Mouse (Mus musculus) thymus, postnatal 25 days (tissue): ENCODE data around the gene Cc2d2a.

Experiments
- DNase-seq: peaks from one replicate; pipeline ENCODE4 v3.0.0; 2022

Cc2d2a gene

GRCm38 (mm10) chr5:43661997-43662961 is at the start of gene Cc2d2a:
TSS of gene Cc2d2a (plus strand) at chr5:43662346.
- no peak for DNase-seq

- DNase-seq, result no peak
Observed at GRCm38 (mm10) chr5:43621575-43622299, 40.4 kb upstream of the Cc2d2a start.

- no peak for DNase-seq
Observed at GRCm38 (mm10) chr5:43625407-43625806, 36.7 kb upstream of the Cc2d2a start.

- no peak for DNase-seq
Observed at GRCm38 (mm10) chr5:43634071-43634601, 28.0 kb upstream of the Cc2d2a start.

GRCm38 (mm10) chr5:43634602-43635081 is 27.5 kb upstream of the Cc2d2a start:
- DNase-seq, result no peak

GRCm38 (mm10) chr5:43645020-43645419 is 17.1 kb upstream of the Cc2d2a start:
- no peak for DNase-seq

GRCm38 (mm10) chr5:43647098-43647774 is 14.9 kb upstream of the Cc2d2a start:
- no peak for DNase-seq

- no peak for DNase-seq
Observed at GRCm38 (mm10) chr5:43661498-43661897, 648 bp upstream of the Cc2d2a start.

- DNase-seq, result no peak
Observed at GRCm38 (mm10) chr5:43663531-43663930, 1.4 kb downstream of the Cc2d2a start.

GRCm38 (mm10) chr5:43665144-43665543 is 3.0 kb downstream of the Cc2d2a start:
- no peak for DNase-seq

- DNase-seq, result no peak
Observed at GRCm38 (mm10) chr5:43669118-43669645, 7.0 kb downstream of the Cc2d2a start.

- DNase-seq, result peak; percentile 32
Observed at GRCm38 (mm10) chr5:43672177-43672911, 10.2 kb downstream of the Cc2d2a start.

GRCm38 (mm10) chr5:43673083-43673482 is 10.9 kb downstream of the Cc2d2a start:
- no peak for DNase-seq

- no peak for DNase-seq
Observed at GRCm38 (mm10) chr5:43685466-43685865, 23.3 kb downstream of the Cc2d2a start.

GRCm38 (mm10) chr5:43692489-43692888 is 30.3 kb downstream of the Cc2d2a start:
- no peak for DNase-seq

GRCm38 (mm10) chr5:43697133-43697532 is 35.0 kb downstream of the Cc2d2a start:
- no peak for DNase-seq

GRCm38 (mm10) chr5:43699240-43699639 is 37.1 kb downstream of the Cc2d2a start:
- DNase-seq, result no peak

- no peak for DNase-seq
Observed at GRCm38 (mm10) chr5:43721538-43722451, 59.6 kb downstream of the Cc2d2a start.

GRCm38 (mm10) chr5:43722452-43722783 is 60.3 kb downstream of the Cc2d2a start:
- DNase-seq, result no peak

GRCm38 (mm10) chr5:43723830-43724229 is 61.7 kb downstream of the Cc2d2a start:
- DNase-seq, result no peak
